Mouse (Mus musculus): ENCODE measurements at regions not wholly inside any gene's neighbourhood (a gene's known extent, or its start where the extent isn't known, plus 50 kb on each side); places are given as distances from the start of the nearest gene placed in this dataset.

GRCm38 (mm10) chr13:34533896-34534295 lies 119.4 kb downstream of the Pxdc1 start:
- TF ChIP-seq CTCF (IDR thresholded peaks at IDR 0.05 in 2 of 3, conservative IDR thresholded peaks at IDR 0.05 in 1 of 3; ENCODE audit: control insufficient read depth in 1 of 3, insufficient read depth in 1 of 3, low read depth in 2 of 3, low read length in 3 of 3, poor library complexity in 1 of 3, severe bottlenecking in 1 of 3) (peak; percentile 26 to 50 (median 34); a peak in 5 of 6 replicates), TAL1 (IDR thresholded peaks at IDR 0.05; ENCODE audit: low read length) (no peak), GATA1 (IDR thresholded peaks at IDR 0.05; ENCODE audit: low read depth, low read length) (no peak), EP300 (IDR thresholded peaks at IDR 0.05; ENCODE audit: low read depth in 1 of 2, low read length in 2 of 2) (no peak), USF2 (IDR thresholded peaks at IDR 0.05; ENCODE audit: borderline replicate concordance in 1 of 2, insufficient read depth in 1 of 2, low read depth in 1 of 2, low read length in 2 of 2) (no peak), ZC3H11A (IDR thresholded peaks at IDR 0.05; ENCODE audit: low read depth, low read length) (no peak), MAFK (IDR thresholded peaks at IDR 0.05; ENCODE audit: borderline replicate concordance, low read depth, low read length) (no peak), HCFC1 (IDR thresholded peaks at IDR 0.05; ENCODE audit: low read depth, low read length) (no peak), POLR2A (IDR thresholded peaks at IDR 0.05; ENCODE audit: control insufficient read depth in 1 of 2, insufficient read depth in 1 of 2, low read depth in 1 of 2, low read length in 2 of 2, poor library complexity in 1 of 2) (no peak), MAX (IDR thresholded peaks at IDR 0.05; ENCODE audit: low read length) (no peak), POLR2AphosphoS2 (IDR thresholded peaks at IDR 0.05; ENCODE audit: low read length) (no peak)
